Mouse (Mus musculus) myocyte (in vitro differentiated cells): ENCODE results near the gene Ddx60. TPM values are rescaled to one million over a fixed set of nuclear protein-coding genes. Genes with fewer than 3 reads are reported as not detected.

Source experiments
- H3K27me3 ChIP-seq: one replicate; pipeline ENCODE4 v1.6.1; 2011; ENCODE audit not compliant: control insufficient read depth, insufficient read depth, insufficient read length
- H3K36me3 ChIP-seq: one replicate; pipeline ENCODE4 v1.6.1; 2011; ENCODE audit not compliant: control insufficient read depth, insufficient read depth
- H3K4me2 ChIP-seq: one replicate; pipeline ENCODE4 v1.6.1; 2011; ENCODE audit warnings: low read depth, control low read depth
- H3K4me3 ChIP-seq: one replicate; pipeline ENCODE4 v1.5.1; 2011; ENCODE audit warnings: mild to moderate bottlenecking, control low read depth, moderate library complexity
- H3K79me2 ChIP-seq: one replicate; pipeline ENCODE4 v1.6.1; 2011; ENCODE audit not compliant: control insufficient read depth, insufficient read depth
- H3ac ChIP-seq: one replicate; pipeline ENCODE4 v1.6.1; 2011; ENCODE audit not compliant: control insufficient read depth, insufficient read length
- CEBPB ChIP-seq: IDR thresholded peaks from 2 replicates; pipeline ENCODE4 v1.6.1; 2011; ENCODE audit warnings: mild to moderate bottlenecking, moderate library complexity; ENCODE audit not compliant: poor library complexity, insufficient read depth, severe bottlenecking
- E2F4 ChIP-seq: IDR thresholded peaks from one replicate; pipeline ENCODE4 v1.6.1; 2011; ENCODE audit warnings: mild to moderate bottlenecking, control low read depth, moderate library complexity; ENCODE audit not compliant: insufficient read depth
- MAX ChIP-seq: IDR thresholded peaks from one replicate; pipeline ENCODE4 v1.6.1; 2011; ENCODE audit warnings: low read depth, mild to moderate bottlenecking, control low read depth
- MYOD1 ChIP-seq, 3 experiments: IDR thresholded peaks; one replicate each; pipeline ENCODE4 v1.6.1; 2011; ENCODE audit warnings: control low read depth in 2 of 3, low read depth in 2 of 3, mild to moderate bottlenecking in 2 of 3, moderate library complexity in 1 of 3; ENCODE audit not compliant: insufficient read length in 2 of 3, control insufficient read depth in 1 of 3
- MYOG ChIP-seq, 3 experiments: IDR thresholded peaks; one replicate each; pipeline ENCODE4 v1.6.1; 2011; ENCODE audit warnings: control low read depth in 2 of 3, low read depth in 2 of 3, mild to moderate bottlenecking in 2 of 3; ENCODE audit not compliant: insufficient read length in 2 of 3, control insufficient read depth in 1 of 3, insufficient read depth in 1 of 3
- POLR2A ChIP-seq: IDR thresholded peaks from one replicate; pipeline ENCODE4 v1.6.1; 2011; ENCODE audit warnings: low read depth, mild to moderate bottlenecking, control low read depth, moderate library complexity; ENCODE audit not compliant: insufficient read length
- POLR2AphosphoS2 ChIP-seq: IDR thresholded peaks from one replicate; pipeline ENCODE4 v1.6.1; 2011; ENCODE audit warnings: low read depth, control low read depth; ENCODE audit not compliant: insufficient read length
- REST ChIP-seq: IDR thresholded peaks from one replicate; pipeline ENCODE4 v1.6.1; 2011; ENCODE audit warnings: mild to moderate bottlenecking, control low read depth, moderate library complexity; ENCODE audit not compliant: insufficient read depth, insufficient read length
- SRF ChIP-seq: IDR thresholded peaks from one replicate; pipeline ENCODE4 v1.6.1; 2011; ENCODE audit warnings: low read depth; ENCODE audit not compliant: control insufficient read depth, insufficient read length
- TCF12 ChIP-seq: IDR thresholded peaks from one replicate; pipeline ENCODE4 v1.6.1; 2011; ENCODE audit warnings: mild to moderate bottlenecking, control low read depth; ENCODE audit not compliant: poor library complexity, insufficient read depth, severe bottlenecking
- TCF3 ChIP-seq: IDR thresholded peaks from one replicate; pipeline ENCODE4 v1.6.1; 2011; ENCODE audit warnings: low read depth, control low read depth; ENCODE audit not compliant: insufficient read length
- USF1 ChIP-seq: IDR thresholded peaks from one replicate; pipeline ENCODE4 v1.6.1; 2011; ENCODE audit warnings: low read depth, mild to moderate bottlenecking, control low read depth, moderate library complexity
- polyA plus RNA-seq: library from polyadenylated mRNA; unstranded; fragments of >200 nt; fragmentation: generic; extraction: Trizol; gene quantifications from one replicate; pipeline ENCODE4 v1.2.1, GENCODE M21; 2012; ENCODE audit warnings: missing spikeins

Gene Ddx60
- polyA plus RNA-seq, 1 experiment, result 0.04 TPM

DNA sequence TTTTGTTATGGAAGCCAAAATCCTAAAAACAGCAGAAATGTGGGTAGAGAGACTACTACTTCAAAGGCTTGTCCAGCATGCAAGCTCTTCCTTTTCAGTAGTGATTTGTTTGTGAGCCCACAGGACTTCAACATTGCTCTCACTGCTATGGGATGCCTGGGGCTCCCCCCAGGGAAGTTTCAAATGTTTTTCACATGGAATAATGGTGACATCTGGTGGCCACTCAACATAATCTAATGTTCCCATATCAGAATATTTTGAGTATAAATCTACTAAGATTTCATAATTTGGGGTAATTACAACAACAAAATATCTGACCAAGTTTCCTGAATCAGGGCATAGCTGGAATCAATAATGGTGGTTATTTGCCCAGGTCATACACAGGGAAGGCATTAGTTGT is 132.5 kb downstream of the Ddx60 start:
- no peak for TF ChIP-seq MAX
- no peak for TF ChIP-seq POLR2AphosphoS2
- TF ChIP-seq E2F4, result no peak
- no peak for TF ChIP-seq MYOG (IDR thresholded peaks at IDR 0.05; ENCODE audit: control insufficient read depth in 1 of 3, insufficient read depth in 1 of 3, insufficient read length in 2 of 3, low read depth in 2 of 3)
- no peak for TF ChIP-seq TCF12
- TF ChIP-seq USF1, result no peak
- Histone ChIP-seq H3K4me2 (no peak overlapping the region), H3K4me3 (no peak overlapping the region), H3K79me2 (no peaks in the 10 kb centered on the region), H3K27me3 (peaks cover 4% of the 10 kb centered on the region), H3K36me3 (no peaks in the 10 kb centered on the region), H3ac (no peak overlapping the region)

DNA sequence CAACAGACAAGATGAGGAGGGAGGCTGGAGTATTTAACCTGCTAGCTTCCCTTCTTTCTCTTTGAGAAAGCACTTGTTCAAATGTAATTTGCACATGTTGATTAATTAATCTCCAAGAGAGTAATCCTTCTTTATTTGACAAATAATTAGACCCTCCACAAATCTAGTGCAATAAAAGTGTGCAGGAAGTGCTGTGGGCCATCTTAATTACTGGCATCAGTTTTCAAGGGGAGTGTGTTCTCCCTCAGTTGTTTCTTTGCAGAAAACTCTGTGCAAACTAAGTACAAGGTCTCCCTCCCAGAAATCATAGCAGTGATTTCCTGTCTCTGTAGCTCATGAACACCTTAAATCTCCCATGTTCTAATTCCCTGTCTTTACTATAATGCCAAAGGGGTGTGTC is 140.4 kb downstream of the Ddx60 start:
- H3K27me3 ChIP-seq, result no peaks in the 10 kb centered on the region
- no peaks in the 10 kb centered on the region for H3K79me2 ChIP-seq
- H3K36me3 ChIP-seq, result no peaks in the 10 kb centered on the region
- TF ChIP-seq POLR2AphosphoS2 (no peak), CEBPB (no peak), TCF3 (no peak), MYOG (IDR thresholded peaks at IDR 0.05; ENCODE audit: control insufficient read depth in 1 of 3, insufficient read depth in 1 of 3, insufficient read length in 2 of 3, low read depth in 2 of 3) (no peak), E2F4 (no peak), TCF12 (no peak), REST (no peak), POLR2A (no peak), MYOD1 (IDR thresholded peaks at IDR 0.05; ENCODE audit: control insufficient read depth in 1 of 3, insufficient read length in 2 of 3, low read depth in 2 of 3) (no peak), USF1 (no peak), SRF (no peak), MAX (no peak)
- no peak overlapping the region for H3K4me2 ChIP-seq
- no peak overlapping the region for H3ac ChIP-seq
- H3K4me3 ChIP-seq, result no peak overlapping the region

- H3K4me3 ChIP-seq, result no peak overlapping the region
- H3ac ChIP-seq, result no peak overlapping the region
- H3K4me2 ChIP-seq, result no peak overlapping the region
- H3K36me3 ChIP-seq, result no peaks in the 10 kb centered on the region
- no peaks in the 10 kb centered on the region for H3K79me2 ChIP-seq
- H3K27me3 ChIP-seq, result no peaks in the 10 kb centered on the region
- no peak for TF ChIP-seq POLR2A
- TF ChIP-seq TCF12, result no peak
- TF ChIP-seq REST, result no peak
- no peak for TF ChIP-seq MYOD1 (IDR thresholded peaks at IDR 0.05; ENCODE audit: control insufficient read depth in 1 of 3, insufficient read length in 2 of 3, low read depth in 2 of 3)
- TF ChIP-seq CEBPB, result no peak
Observed at GRCm38 (mm10) chr8:62080195-62080802, 152.4 kb downstream of the Ddx60 start.

DNA sequence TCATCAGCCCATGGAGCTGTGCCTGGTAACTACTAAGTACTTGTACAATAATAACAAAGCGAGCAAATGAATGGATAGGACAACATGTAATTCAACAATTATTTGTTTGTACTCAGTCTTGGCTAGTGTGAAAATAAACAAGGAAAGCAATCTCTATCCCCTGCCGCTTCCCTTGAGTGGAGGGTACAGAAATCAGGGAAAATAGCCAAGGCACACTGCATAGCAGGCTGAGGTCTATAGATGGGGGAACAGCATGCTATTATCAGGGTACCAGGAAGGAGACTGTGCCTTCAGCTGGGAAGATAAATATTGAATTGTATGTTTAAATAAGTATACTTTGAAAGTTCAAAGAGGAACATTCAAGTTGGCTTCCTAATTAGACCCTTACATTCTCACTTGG is 153.9 kb downstream of the Ddx60 start:
- Histone ChIP-seq H3K36me3 (no peaks in the 10 kb centered on the region), H3ac (no peak overlapping the region), H3K27me3 (no peaks in the 10 kb centered on the region), H3K4me3 (no peak overlapping the region), H3K79me2 (no peaks in the 10 kb centered on the region), H3K4me2 (no peak overlapping the region)
- TF ChIP-seq E2F4 (no peak), MAX (no peak), USF1 (no peak), MYOG (IDR thresholded peaks at IDR 0.05; ENCODE audit: control insufficient read depth in 1 of 3, insufficient read depth in 1 of 3, insufficient read length in 2 of 3, low read depth in 2 of 3) (no peak), TCF12 (no peak), POLR2AphosphoS2 (no peak), TCF3 (no peak), MYOD1 (IDR thresholded peaks at IDR 0.05; ENCODE audit: control insufficient read depth in 1 of 3, insufficient read length in 2 of 3, low read depth in 2 of 3) (no peak), POLR2A (no peak), SRF (no peak), CEBPB (no peak), REST (no peak)

Other genes with a start within 250 kb of the Ddx60 start
- 52.4 TPM for gene Palld, start 25.4 kb upstream of the Ddx60 start, polyA plus RNA-seq
- gene Anxa10, start 195.1 kb downstream of the Ddx60 start, polyA plus RNA-seq, result not detected